Mouse (Mus musculus) embryonic facial prominence, embryonic 10.5 days (tissue): Measurements from ENCODE around the gene Mpdu1. TPM values are rescaled to one million over a fixed set of nuclear protein-coding genes. Genes with fewer than 3 reads are reported as not detected.
"Not testable (repeated sequence)": the region's sequence is repeated elsewhere in the genome, so short reads cannot be mapped to it uniquely, and the experiment has no call there.

Experiments
- DNase-seq: peaks from one replicate; pipeline ENCODE4 v3.0.0-alpha.2; 2017; ENCODE audit warnings: low spot score
- H3K27ac ChIP-seq: fragments of 300-500 bp; sonication (generic); replicated peaks from 2 replicates; pipeline ENCODE4 v1.5.1; 2016; ENCODE audit warnings: mild to moderate bottlenecking
- H3K27me3 ChIP-seq: fragments of 300-500 bp; sonication (generic); replicated peaks from 2 replicates; pipeline ENCODE4 v1.6.1; 2016; ENCODE audit warnings: low read depth, mild to moderate bottlenecking; ENCODE audit not compliant: poor library complexity, severe bottlenecking
- H3K36me3 ChIP-seq: fragments of 300-500 bp; sonication (generic); replicated peaks from 2 replicates; pipeline ENCODE4 v1.6.1; 2016; ENCODE audit warnings: mild to moderate bottlenecking, moderate library complexity
- H3K4me1 ChIP-seq: fragments of 300-500 bp; sonication (generic); 2 replicates; pipeline ENCODE4 v1.6.1; 2016
- H3K4me3 ChIP-seq: fragments of 300-500 bp; sonication (generic); 2 replicates; pipeline ENCODE4 v1.5.1; 2016; ENCODE audit warnings: mild to moderate bottlenecking, moderate library complexity
- H3K9me3 ChIP-seq: fragments of 300-500 bp; sonication (generic); 2 replicates; pipeline ENCODE4 v1.6.1; 2016; ENCODE audit warnings: mild to moderate bottlenecking
- WGBS: fragments of 180-500 bp; shearing (Covaris S2); methylation state at CpG from one replicate; pipeline ENCODE4 v1.1.7; 2016; 5-methylcytosine and 5-hydroxymethylcytosine counted together
- polyA plus RNA-seq: library from polyadenylated mRNA; unstranded; fragments of >200 nt; fragmentation: Nextera tagmentation; extraction: Ambion mirVana; gene quantifications from 2 replicates; pipeline ENCODE4 v1.2.1, GENCODE M21; 2016

Gene Mpdu1
- polyA plus RNA-seq = 64.9 and 67.2 TPM in 2 replicates

GRCm38 (mm10) chr11:69662213-69662966 lies at the start of gene Mpdu1:
Gene Mpdu1, minus strand, starts transcription at chr11:69662642.
- WGBS = under 1% methylated on average over 48 of the region's 48 CpGs
- H3K4me1 ChIP-seq = peaks cover 25% of the 10 kb centered on the region
- H3K9me3 ChIP-seq = no peaks in the 10 kb centered on the region
- peak within 1 kb of the TSS; percentile 65 for H3K4me3 ChIP-seq
- H3K36me3 ChIP-seq = peaks cover 72% of the 10 kb centered on the region
- H3K27ac ChIP-seq = peak within 1 kb of the TSS; percentile 97
- no peaks in the 10 kb centered on the region for H3K27me3 ChIP-seq
- peak; percentile 97 for DNase-seq

- WGBS = 83% methylated on average over 2 of the region's 2 CpGs
- DNase-seq = no peak
These were observed 48.6 kb upstream of the Mpdu1 start for GRCm38 (mm10) chr11:69711082-69711481.

GRCm38 (mm10) chr11:69710470-69710869 lies 48.0 kb upstream of the Mpdu1 start:
- Histone ChIP-seq H3K27ac (no peak overlapping the region), H3K4me3 (no peak overlapping the region), H3K36me3 (no peaks in the 10 kb centered on the region), H3K9me3 (no peaks in the 10 kb centered on the region), H3K4me1 (peaks cover 47% of the 10 kb centered on the region), H3K27me3 (no peaks in the 10 kb centered on the region)
- WGBS = 78% methylated on average over 3 of the region's 3 CpGs
- DNase-seq = no peak

More at GRCm38 (mm10) chr11:69711082-69711481, 48.6 kb upstream of the Mpdu1 start:
- Histone ChIP-seq H3K27ac (no peak overlapping the region), H3K4me1 (peaks cover 53% of the 10 kb centered on the region), H3K27me3 (no peaks in the 10 kb centered on the region), H3K4me3 (no peak overlapping the region), H3K9me3 (no peaks in the 10 kb centered on the region), H3K36me3 (no peaks in the 10 kb centered on the region)

GRCm38 (mm10) chr11:69709554-69710446 lies 47.4 kb upstream of the Mpdu1 start:
- H3K27ac ChIP-seq = peak overlapping the region; percentile 71
- H3K4me1 ChIP-seq = peaks cover 43% of the 10 kb centered on the region
- no peak for DNase-seq
- 50% methylated on average over 11 of the region's 11 CpGs for WGBS
- H3K27me3 ChIP-seq = no peaks in the 10 kb centered on the region
- H3K4me3 ChIP-seq = 0 out of 2 replicates have a peak overlapping the region, but pooled peaks have one; percentile 0
- no peaks in the 10 kb centered on the region for H3K9me3 ChIP-seq
- no peaks in the 10 kb centered on the region for H3K36me3 ChIP-seq

GRCm38 (mm10) chr11:69708614-69709265 lies 46.3 kb upstream of the Mpdu1 start:
- H3K9me3 ChIP-seq = no peaks in the 10 kb centered on the region
- no peaks in the 10 kb centered on the region for H3K27me3 ChIP-seq
- DNase-seq = no peak
- WGBS = 58% methylated on average over 3 of the region's 3 CpGs
- H3K4me1 ChIP-seq = peaks cover 46% of the 10 kb centered on the region
- H3K4me3 ChIP-seq = no peak overlapping the region
- H3K27ac ChIP-seq = peak overlapping the region; percentile 71; the same call in 1 of the 2 replicates
- no peaks in the 10 kb centered on the region for H3K36me3 ChIP-seq

GRCm38 (mm10) chr11:69707873-69708381 lies 45.5 kb upstream of the Mpdu1 start:
- DNase-seq = no peak
- no peaks in the 10 kb centered on the region for H3K9me3 ChIP-seq
- no peak overlapping the region for H3K4me3 ChIP-seq
- 87% methylated on average over 4 of the region's 4 CpGs for WGBS
- no peak overlapping the region for H3K27ac ChIP-seq
- peaks cover 38% of the 10 kb centered on the region for H3K4me1 ChIP-seq
- H3K27me3 ChIP-seq = no peaks in the 10 kb centered on the region
- no peaks in the 10 kb centered on the region for H3K36me3 ChIP-seq

GRCm38 (mm10) chr11:69707480-69707847 lies 45.0 kb upstream of the Mpdu1 start:
- Histone ChIP-seq H3K9me3 (no peaks in the 10 kb centered on the region), H3K4me1 (peaks cover 38% of the 10 kb centered on the region), H3K4me3 (no peak overlapping the region), H3K27ac (no peak overlapping the region), H3K36me3 (no peaks in the 10 kb centered on the region), H3K27me3 (no peaks in the 10 kb centered on the region)
- DNase-seq = no peak
- 90% methylated on average over 4 of the region's 4 CpGs for WGBS

- no peaks in the 10 kb centered on the region for H3K36me3 ChIP-seq
- no peaks in the 10 kb centered on the region for H3K27me3 ChIP-seq
- no peak overlapping the region for H3K4me3 ChIP-seq
- 54% methylated on average over 6 of the region's 6 CpGs for WGBS
- no peaks in the 10 kb centered on the region for H3K9me3 ChIP-seq
- no peak for DNase-seq
- peak overlapping the region; percentile 19; the same call in 1 of the 2 replicates for H3K27ac ChIP-seq
- H3K4me1 ChIP-seq = peaks cover 38% of the 10 kb centered on the region
These were observed 44.5 kb upstream of the Mpdu1 start for GRCm38 (mm10) chr11:69706775-69707479.

GRCm38 (mm10) chr11:69704613-69705010 lies 42.2 kb upstream of the Mpdu1 start:
- no peaks in the 10 kb centered on the region for H3K27me3 ChIP-seq
- H3K27ac ChIP-seq = no peak overlapping the region
- H3K9me3 ChIP-seq = no peaks in the 10 kb centered on the region
- no peak overlapping the region for H3K4me3 ChIP-seq
- WGBS = 38% methylated on average over 2 of the region's 2 CpGs
- no peak for DNase-seq
- no peaks in the 10 kb centered on the region for H3K36me3 ChIP-seq
- peaks cover 32% of the 10 kb centered on the region for H3K4me1 ChIP-seq

- peaks cover 26% of the 10 kb centered on the region for H3K4me1 ChIP-seq
- no peak overlapping the region for H3K27ac ChIP-seq
- no peak for DNase-seq
- H3K4me3 ChIP-seq = no peak overlapping the region
- 63% methylated on average over 8 of the region's 8 CpGs for WGBS
- no peaks in the 10 kb centered on the region for H3K27me3 ChIP-seq
- no peaks in the 10 kb centered on the region for H3K9me3 ChIP-seq
- no peaks in the 10 kb centered on the region for H3K36me3 ChIP-seq
These were observed 41.6 kb upstream of the Mpdu1 start for GRCm38 (mm10) chr11:69703814-69704612.

GRCm38 (mm10) chr11:69703381-69703780 lies 40.9 kb upstream of the Mpdu1 start:
- H3K9me3 ChIP-seq, DNase-seq, H3K27me3 ChIP-seq, H3K27ac ChIP-seq, H3K4me3 ChIP-seq, H3K36me3 ChIP-seq: not testable (repeated sequence)
- peaks cover 20% of the 10 kb centered on the region for H3K4me1 ChIP-seq
- WGBS = 67% methylated on average over 3 of the region's 3 CpGs
